Mouse (Mus musculus): ENCODE measurements around the gene Zbtb16.

The Zbtb16 gene

DNA sequence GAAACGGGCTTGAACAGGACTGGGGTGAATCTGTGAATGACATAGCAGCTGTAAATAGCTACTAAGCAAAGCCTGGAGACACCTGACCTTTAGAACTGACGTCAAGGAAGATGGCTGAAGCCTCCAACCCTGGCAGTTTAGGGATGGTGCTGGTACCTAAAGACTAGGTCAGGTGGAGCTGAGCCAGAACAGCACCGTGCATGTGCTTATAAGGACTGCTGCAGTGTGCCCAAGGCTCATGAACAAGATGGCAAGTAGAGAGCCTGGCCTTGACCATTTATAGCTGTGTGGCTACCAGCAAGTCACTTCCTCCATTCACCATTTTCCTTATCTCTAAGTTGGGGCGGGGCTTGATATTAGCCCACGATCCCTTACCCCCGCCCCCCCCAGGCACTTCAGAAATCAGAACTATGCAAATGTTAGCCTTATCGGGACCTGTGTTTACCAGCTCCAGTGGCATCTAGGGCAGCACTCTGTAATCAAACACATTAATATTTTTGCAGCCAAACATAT is 9.6 kb downstream of the Zbtb16 start:
- peak; percentile 12 for DNase-seq (ENCODE audit: low read depth, low spot score)

DNA sequence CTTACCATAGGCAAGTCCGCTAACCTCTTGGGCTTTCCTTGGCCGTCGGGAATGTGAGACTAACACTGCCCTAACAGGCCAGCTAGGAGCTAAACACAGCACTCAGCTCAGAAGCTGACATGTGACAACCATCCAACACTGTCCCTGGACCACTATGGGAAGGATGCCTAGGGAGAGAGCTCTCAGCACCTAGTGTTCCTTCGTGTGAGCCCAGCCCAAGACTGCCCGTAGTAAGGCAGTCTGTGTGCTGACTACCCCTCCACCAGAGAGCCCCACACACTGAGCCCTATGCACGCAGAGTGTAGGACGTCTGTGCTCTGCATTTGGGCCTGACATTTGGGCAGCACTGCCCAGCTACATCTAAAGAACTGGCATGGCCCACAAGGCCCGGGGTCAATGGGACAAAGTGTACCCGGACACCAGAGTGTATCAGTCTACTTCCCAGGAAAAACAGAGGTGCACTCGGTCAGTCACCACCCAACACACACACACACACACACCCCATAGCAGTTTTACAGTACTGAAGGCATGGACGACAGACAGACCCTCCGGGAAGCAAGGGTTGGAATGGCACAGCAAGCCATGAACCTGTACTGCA is 11.4 kb downstream of the Zbtb16 start:
- DNase-seq (ENCODE audit: low read depth, low spot score) = no peak

- no peak for DNase-seq (ENCODE audit: low read depth, low spot score)
These were observed 12.2 kb downstream of the Zbtb16 start for GRCm38 (mm10) chr9:48823851-48824250.

GRCm38 (mm10) chr9:48823319-48823705 is 12.7 kb downstream of the Zbtb16 start:
- DNase-seq (ENCODE audit: low read depth, low spot score) = no peak

DNA sequence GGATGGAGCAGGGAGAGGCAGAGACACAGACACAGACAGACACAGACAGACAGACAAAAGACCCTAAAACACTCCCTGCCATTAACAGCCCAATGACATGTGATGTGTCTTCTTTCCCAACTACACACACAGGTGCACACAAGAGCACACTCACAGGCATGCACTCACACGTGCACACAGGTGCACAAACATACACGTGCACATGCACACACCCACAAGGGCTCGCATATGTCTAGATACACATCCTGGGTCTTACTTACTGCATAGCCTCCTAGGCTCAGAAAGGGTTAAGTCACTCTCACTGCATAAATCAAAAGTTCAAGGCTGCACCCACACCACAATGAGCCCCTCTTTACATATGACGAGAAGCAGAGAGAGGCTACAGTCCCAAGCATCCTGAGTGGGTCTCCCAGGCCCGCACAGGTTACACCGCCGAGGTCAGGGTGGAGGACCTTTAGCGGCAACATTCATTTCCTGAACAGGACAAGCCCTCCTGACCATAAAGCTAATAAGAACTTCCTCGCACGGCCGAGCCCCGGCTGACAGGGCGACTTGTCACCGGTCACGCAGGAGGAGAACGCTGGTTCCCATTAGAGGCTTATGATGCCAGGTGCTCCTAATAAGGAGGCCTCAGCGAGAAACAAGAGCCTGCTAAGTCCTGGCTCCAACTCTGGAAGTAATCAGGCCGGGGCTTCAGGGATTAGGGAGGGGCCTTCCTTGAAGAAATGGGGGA is 13.3 kb downstream of the Zbtb16 start:
- DNase-seq (ENCODE audit: low read depth, low spot score) = no peak

GRCm38 (mm10) chr9:48821916-48822585 is 14.0 kb downstream of the Zbtb16 start:
- no peak for DNase-seq (ENCODE audit: low read depth, low spot score)

DNA sequence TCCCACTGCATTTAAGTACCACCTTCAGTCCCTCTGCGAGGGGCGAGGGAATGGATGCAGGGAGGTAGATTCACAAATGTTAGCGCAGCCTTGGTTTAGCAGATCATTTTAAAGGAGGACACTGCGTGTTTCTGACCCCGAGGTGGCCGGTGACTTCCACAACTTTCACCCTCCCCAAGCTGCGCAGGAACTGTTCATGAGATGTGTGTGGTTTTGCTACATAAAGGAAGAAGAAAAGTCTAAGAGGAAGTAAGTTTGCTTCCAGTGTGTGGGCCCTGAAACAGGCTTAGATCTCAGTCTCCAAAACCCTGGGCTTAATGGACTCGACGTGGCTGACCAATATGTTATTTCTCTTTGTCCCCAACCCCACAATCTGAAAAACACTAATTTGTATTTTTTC is 14.6 kb downstream of the Zbtb16 start:
- no peak for DNase-seq (ENCODE audit: low read depth, low spot score)

DNA sequence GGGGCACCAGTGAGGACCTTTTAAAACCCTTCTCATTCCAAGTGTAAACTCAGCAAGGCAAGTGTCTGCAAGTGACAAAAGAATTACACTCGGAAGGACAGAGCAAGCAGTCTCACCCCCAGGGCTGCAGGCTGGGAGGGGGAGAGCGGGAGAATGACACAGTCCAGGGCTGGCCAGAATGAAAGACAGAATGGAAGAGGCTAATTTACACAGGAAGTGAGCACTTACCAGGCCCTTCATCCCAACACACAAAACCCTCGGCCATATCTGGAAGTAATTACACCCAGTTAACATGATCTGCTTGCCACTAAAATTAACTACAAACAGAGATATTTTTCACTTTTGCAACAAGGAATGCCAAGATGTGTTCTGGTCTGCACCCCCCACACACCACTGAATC is 15.2 kb downstream of the Zbtb16 start:
- no peak for DNase-seq (ENCODE audit: low read depth, low spot score)

GRCm38 (mm10) chr9:48819695-48820094 is 16.3 kb downstream of the Zbtb16 start:
- DNase-seq (ENCODE audit: low read depth, low spot score) = no peak

DNA sequence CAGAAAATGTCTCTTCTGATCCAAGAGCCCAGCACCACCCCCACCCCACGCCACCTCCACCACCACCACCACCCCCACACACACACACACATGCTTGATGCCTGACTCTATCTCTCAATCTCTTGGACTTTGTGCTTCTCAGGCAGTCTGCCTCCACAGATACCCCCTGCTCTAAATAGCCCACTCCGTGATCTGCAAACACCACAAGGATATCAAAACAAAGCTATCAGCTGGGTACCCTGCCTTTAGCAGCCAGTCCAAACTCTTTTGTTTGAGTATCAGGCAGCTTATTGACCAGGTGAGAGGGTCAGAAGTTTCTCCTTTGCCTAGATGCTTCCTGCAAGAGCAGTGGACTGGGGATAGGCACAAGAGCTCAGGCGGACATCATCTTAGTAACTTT is 16.9 kb downstream of the Zbtb16 start:
- DNase-seq (ENCODE audit: low read depth, low spot score) = no peak

DNA sequence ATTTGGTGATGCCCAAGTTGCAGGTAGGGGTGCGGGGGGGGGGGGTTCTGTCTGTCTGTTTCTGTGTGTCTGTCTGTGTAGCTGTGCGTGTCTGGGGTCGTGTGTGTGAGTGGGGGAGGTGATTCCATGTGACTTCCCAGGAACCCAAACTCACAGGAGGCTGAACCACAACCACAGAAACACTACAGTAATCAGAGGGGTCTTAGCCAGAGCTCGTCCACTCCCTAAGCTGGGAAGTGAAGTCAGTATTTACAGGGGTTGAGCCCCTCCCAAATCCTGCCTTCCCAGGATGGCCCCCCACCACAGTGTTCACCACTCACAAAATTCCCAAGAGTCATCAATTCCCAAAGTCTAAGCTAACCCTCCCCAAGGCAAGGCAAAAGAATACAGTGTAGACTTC is 18.1 kb downstream of the Zbtb16 start:
- no peak for DNase-seq (ENCODE audit: low read depth, low spot score)

DNA sequence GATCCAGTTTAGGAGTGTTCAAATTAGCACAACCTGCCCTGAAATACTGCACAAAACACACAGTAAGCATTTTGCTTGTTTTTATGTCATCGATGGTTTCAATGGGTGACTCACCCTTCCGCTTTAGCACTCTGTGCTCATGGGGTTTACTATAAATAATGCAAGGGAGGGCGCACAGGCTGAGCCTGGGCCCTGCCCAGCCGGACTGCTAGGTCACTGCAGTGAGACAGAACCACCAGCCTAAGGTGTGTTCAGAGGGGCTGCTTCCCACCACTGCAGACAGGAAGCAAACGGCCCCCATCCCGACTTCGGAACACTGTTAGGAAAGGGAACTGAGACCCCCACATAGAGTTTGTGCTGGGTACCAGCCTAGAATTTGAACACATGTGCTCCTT is 18.6 kb downstream of the Zbtb16 start:
- peak; percentile 76 for DNase-seq (ENCODE audit: low read depth, low spot score)

DNA sequence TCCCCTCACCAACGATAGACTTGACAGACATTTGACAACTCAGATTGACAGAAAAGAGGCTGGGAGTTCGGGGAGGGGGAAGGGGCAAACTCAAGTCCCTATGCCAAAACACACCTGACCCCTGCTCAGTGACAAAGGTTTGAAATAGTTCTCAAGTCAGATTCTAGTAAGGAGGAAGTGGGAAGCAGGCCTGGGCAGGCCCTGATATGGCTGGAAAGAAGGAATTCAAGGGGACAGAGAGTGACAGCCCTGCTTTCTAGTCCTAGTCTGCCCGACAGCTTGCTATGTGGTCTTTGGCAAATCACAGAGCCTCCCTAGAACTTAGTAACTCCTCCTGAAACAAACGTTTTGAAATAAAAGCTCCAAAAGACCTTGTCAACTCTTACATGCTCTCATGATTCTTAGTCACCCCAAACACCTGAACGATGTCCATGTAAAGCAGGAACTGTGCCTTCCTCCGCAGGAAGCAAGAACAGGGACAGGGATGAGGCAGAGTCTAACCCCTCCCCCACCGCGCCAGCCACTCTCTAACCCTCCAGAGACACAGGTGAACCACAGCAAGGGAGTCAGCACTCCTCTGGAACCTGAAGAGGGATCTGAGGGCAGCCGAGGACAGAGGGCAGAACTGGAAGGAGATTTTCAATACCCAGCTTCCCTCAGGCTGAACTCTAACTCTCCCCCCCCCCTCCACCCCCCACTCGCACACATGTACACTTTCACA is 19.2 kb downstream of the Zbtb16 start:
- no peak for DNase-seq (ENCODE audit: low read depth, low spot score)

DNA sequence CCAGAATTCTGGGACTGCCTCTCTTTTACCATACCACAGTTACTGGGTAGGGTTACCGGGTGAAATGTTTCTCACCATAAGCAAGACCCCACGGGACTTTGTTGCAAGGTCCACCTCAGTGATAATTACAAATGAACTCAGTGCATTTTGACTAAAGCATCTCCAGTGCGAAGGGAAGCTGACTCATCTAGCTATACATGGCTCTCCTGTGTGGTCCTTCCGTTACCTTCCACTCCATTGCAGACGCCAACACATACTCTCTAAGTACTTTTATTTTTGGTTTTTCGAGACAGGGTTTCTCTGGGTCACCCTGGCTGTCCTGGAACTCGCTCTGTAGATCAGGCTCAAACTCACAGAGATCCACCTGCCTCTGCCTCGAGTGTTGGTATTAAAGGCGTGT is 19.9 kb downstream of the Zbtb16 start:
- no peak for DNase-seq (ENCODE audit: low read depth, low spot score)

DNA sequence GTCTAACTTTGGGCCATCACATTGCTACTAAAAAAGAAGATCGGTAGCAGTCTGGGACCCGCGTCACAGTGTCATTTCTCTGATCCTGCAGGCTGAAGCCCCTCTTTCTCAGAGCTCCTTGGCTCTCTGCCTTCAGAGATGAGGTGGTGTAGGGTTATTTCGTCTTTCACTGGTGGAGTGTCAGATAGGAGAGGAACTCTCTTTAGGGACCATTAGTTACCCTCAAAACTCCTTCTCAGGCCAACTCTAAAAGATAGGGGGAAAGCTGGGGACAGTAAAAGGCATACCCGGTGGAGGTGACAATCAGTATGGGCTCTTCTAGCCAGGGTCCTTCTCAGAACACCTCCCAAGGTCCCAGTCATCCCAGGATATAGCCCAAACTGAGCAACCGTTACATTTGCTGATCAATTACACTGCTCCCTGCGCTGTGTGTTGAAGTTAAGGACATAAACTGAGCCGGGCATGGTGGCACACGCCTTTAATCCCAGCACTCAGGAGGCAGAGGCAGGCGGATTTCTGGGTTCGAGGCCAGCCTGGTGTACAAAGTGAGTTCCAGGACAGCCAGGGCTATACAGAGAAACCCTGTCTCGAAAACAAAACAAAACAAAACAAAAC is 21.0 kb downstream of the Zbtb16 start:
- DNase-seq (ENCODE audit: low read depth, low spot score) = no peak

GRCm38 (mm10) chr9:48813960-48814880 is 21.8 kb downstream of the Zbtb16 start:
- DNase-seq (ENCODE audit: low read depth, low spot score) = no peak

DNA sequence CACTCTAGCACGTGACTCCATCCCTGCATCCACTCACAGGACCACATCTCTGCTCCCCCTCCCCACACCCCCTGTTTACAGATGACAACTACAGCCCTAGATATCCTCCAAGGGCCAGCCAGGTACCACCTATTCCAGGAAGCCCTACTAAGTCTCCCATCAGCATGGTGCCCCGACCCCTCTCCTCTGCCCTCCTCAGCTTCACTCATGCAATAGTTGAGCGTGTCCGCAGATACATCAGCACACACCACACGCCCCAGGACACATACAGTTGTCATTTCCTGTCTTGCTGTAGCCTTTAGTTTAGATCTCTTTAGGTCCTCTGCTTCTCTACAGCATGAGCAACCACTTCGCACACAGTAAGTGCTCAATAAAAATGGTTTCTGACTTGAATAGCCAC is 23.7 kb downstream of the Zbtb16 start:
- no peak for DNase-seq (ENCODE audit: low read depth, low spot score)

- no peak for DNase-seq (ENCODE audit: low read depth, low spot score)
These were observed 29.4 kb downstream of the Zbtb16 start for GRCm38 (mm10) chr9:48806591-48806990.

DNA sequence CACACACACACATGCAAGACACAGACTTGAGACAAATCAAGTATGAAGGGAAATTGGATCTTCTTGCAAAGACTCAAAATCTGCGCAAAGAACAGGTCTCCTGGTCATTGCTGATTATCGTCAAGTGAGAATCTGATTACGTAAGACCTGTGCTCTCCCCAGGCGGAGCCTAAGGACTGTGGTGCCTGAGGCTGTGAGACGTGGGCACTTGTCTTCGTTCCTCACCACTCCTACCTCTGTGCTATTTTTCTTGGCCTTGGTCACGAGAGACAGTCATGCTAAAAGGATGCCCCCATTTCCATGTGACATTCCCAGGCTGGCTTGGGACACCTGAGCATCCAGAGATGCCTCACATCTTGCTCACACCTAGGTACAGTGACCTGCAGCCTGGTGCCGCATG is 30.2 kb downstream of the Zbtb16 start:
- DNase-seq (ENCODE audit: low read depth, low spot score) = no peak

- no peak for DNase-seq (ENCODE audit: low read depth, low spot score)
These were observed 31.5 kb downstream of the Zbtb16 start for GRCm38 (mm10) chr9:48804509-48804908.

Measured in A20 (cell line).